Mouse (Mus musculus): ENCODE measurements around the gene Ccdc126.

DNA sequence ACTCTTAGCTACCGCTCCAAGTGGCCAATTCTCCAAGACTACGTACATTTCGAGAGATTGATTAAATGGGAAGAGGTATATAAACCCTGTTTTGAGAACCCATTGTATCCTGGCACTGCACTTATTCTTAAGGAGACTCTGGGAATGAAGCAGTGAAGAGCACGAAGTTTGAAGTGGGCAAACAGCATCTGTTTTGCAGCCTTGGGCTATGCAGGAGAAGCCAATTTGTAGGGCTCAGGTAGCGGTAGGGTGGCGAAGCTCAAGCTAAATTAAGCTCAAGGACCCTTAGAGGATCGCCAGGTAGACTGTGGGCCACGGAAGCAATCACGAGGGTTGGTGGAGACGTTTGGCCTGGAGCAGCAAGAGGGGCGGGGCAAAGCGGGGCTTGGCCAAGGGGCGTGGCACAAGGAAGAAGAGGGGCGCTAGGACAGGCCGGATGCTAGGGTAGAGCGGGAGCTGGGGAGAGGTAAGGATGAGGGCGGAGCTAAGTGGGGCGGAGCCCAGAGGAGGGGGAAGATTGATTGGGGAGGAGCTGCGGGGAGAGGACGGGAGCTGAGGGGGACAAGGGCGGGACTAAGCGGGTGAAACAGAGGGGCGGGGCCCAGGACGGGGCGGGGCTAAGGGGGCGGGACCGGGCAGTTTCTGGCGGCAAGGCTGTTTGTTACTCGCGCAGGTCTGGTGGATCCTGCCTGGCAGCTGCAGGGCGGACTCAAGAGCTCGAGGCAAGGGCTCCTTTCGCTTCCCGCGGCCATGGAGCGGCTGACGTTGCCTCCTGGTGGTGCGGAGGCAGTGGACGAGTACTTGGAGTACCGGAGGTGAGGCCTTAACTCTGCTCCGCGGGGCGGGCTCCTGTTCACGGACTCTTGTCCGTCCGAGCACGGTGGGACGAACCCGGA lies 48.3 kb downstream of the Ccdc126 start, which contains the start of gene Fam221a:
- TF ChIP-seq CTCF (conservative IDR thresholded peaks at IDR 0.05; ENCODE audit: low read length) (no peak), NANOG (IDR thresholded peaks at IDR 0.05; ENCODE audit: borderline replicate concordance, low read length) (no peak), POU5F1 (IDR thresholded peaks at IDR 0.05; ENCODE audit: borderline replicate concordance, low read length) (no peak)
